Mouse (Mus musculus) ES-Bruce4 (cell line): ENCODE measurements at regions not wholly inside any gene's neighbourhood (a gene's known extent, or its start where the extent isn't known, plus 50 kb on each side); places are given as distances from the start of the nearest gene placed in this dataset.

Source experiments
- H3K27ac ChIP-seq: 2 replicates; pipeline ENCODE4 v1.5.1; 2012; ENCODE audit warnings: low read length, inconsistent platforms; ENCODE audit not compliant: insufficient read depth
- H3K27me3 ChIP-seq: 2 replicates; pipeline ENCODE4 v1.6.1; 2012; ENCODE audit warnings: mild to moderate bottlenecking, low read length, inconsistent platforms; ENCODE audit not compliant: control insufficient read depth, poor library complexity, insufficient read depth, severe bottlenecking
- H3K36me3 ChIP-seq: 2 replicates; pipeline ENCODE4 v1.6.1; 2012; ENCODE audit warnings: inconsistent platforms, mild to moderate bottlenecking, low read length, moderate library complexity; ENCODE audit not compliant: control insufficient read depth, poor library complexity, insufficient read depth, severe bottlenecking
- H3K4me1 ChIP-seq: one replicate; pipeline ENCODE4 v1.8.1; 2011; ENCODE audit warnings: low read length; ENCODE audit not compliant: control insufficient read depth, insufficient read depth
- H3K4me3 ChIP-seq: 2 replicates; pipeline ENCODE4 v1.5.1; 2011; ENCODE audit warnings: low read depth, mild to moderate bottlenecking, low read length
- H3K9ac ChIP-seq: 2 replicates; pipeline ENCODE4 v1.6.1; 2012; ENCODE audit warnings: low read depth, mild to moderate bottlenecking, inconsistent platforms; ENCODE audit not compliant: poor library complexity, severe bottlenecking
- H3K9me3 ChIP-seq: replicated peaks from 2 replicates; pipeline ENCODE4 v1.6.1; 2012; ENCODE audit warnings: mild to moderate bottlenecking, low read length, inconsistent platforms; ENCODE audit not compliant: control insufficient read depth, poor library complexity, insufficient read depth, severe bottlenecking
- CTCF ChIP-seq: IDR thresholded peaks from one replicate; pipeline ENCODE4 v1.8.1; 2011; ENCODE audit warnings: low read depth, low read length
- EP300 ChIP-seq: IDR thresholded peaks from 2 replicates; pipeline ENCODE4 v1.6.1; 2011; ENCODE audit warnings: low read depth, low read length; ENCODE audit not compliant: insufficient read depth
- POLR2A ChIP-seq: IDR thresholded peaks from one replicate; pipeline ENCODE4 v1.8.1; 2011; ENCODE audit warnings: low read length; ENCODE audit not compliant: insufficient read depth

- Histone ChIP-seq H3K9ac (no peak overlapping the region), H3K27me3 (no peaks in the 10 kb centered on the region), H3K9me3 (peaks cover 21% of the 10 kb centered on the region), H3K27ac (peak overlapping the region; percentile 61), H3K36me3 (peaks cover 9% of the 10 kb centered on the region), H3K4me1 (no peaks in the 10 kb centered on the region), H3K4me3 (peak overlapping the region; percentile 45)
- TF ChIP-seq CTCF: no peak
- TF ChIP-seq EP300: no peak
- no peak for TF ChIP-seq POLR2A
These were observed 122.1 kb downstream of the Usp46 start for GRCm38 (mm10) chr5:73946164-73946563.

GRCm38 (mm10) chr5:73948031-73948899, 120.0 kb downstream of the Usp46 start:
- Histone ChIP-seq H3K27ac (no peak overlapping the region), H3K36me3 (peaks cover 9% of the 10 kb centered on the region), H3K9me3 (peaks cover 21% of the 10 kb centered on the region), H3K4me3 (no peak overlapping the region), H3K27me3 (no peaks in the 10 kb centered on the region), H3K9ac (no peak overlapping the region), H3K4me1 (no peaks in the 10 kb centered on the region)
- TF ChIP-seq CTCF (no peak), EP300 (no peak), POLR2A (no peak)
